Mouse (Mus musculus): ENCODE data around the gene Hhipl1. TPM values are rescaled to one million over a fixed set of nuclear protein-coding genes. Genes with fewer than 3 reads are reported as not detected.

The Hhipl1 gene
- polyA plus RNA-seq, 1 experiment: 0.54 TPM

- no peak overlapping the region for H3K27ac ChIP-seq (ENCODE audit: control insufficient read depth, insufficient read depth, low read length)
- DNase-seq: no peak
- 65% methylated on average over 12 of the region's 12 CpGs for WGBS
- TF ChIP-seq POLR2A (IDR thresholded peaks at IDR 0.05; ENCODE audit: control insufficient read depth, extremely low read depth, insufficient read depth, low read length, poor library complexity) (no peak), CTCF (IDR thresholded peaks at IDR 0.05; ENCODE audit: borderline replicate concordance, control insufficient read depth, extremely low read depth, insufficient read depth, low read length, poor library complexity) (no peak)
- peaks cover 30% of the 10 kb centered on the region for H3K4me1 ChIP-seq (replicated peaks; ENCODE audit: control insufficient read depth, insufficient read depth, low read length)
- no peaks in the 10 kb centered on the region for H3K27me3 ChIP-seq (ENCODE audit: control insufficient read depth, insufficient read depth, low read length)
- no peaks in the 10 kb centered on the region for H3K36me3 ChIP-seq (ENCODE audit: control insufficient read depth, insufficient read depth, low read length)
- no peak overlapping the region for H3K4me3 ChIP-seq (ENCODE audit: control insufficient read depth, insufficient read depth, low read length)
These were observed 28.7 kb upstream of the Hhipl1 start for GRCm38 (mm10) chr12:108277341-108277841.

- WGBS: 86% methylated on average over 15 of the region's 15 CpGs
- H3K36me3 ChIP-seq (ENCODE audit: control insufficient read depth, insufficient read depth, low read length): no peaks in the 10 kb centered on the region
- H3K4me1 ChIP-seq (replicated peaks; ENCODE audit: control insufficient read depth, insufficient read depth, low read length): peaks cover 21% of the 10 kb centered on the region
- DNase-seq: no peak
- no peaks in the 10 kb centered on the region for H3K27me3 ChIP-seq (ENCODE audit: control insufficient read depth, insufficient read depth, low read length)
- H3K4me3 ChIP-seq (ENCODE audit: control insufficient read depth, insufficient read depth, low read length): no peak overlapping the region
- no peak for TF ChIP-seq POLR2A (IDR thresholded peaks at IDR 0.05; ENCODE audit: control insufficient read depth, extremely low read depth, insufficient read depth, low read length, poor library complexity)
- TF ChIP-seq CTCF (IDR thresholded peaks at IDR 0.05; ENCODE audit: borderline replicate concordance, control insufficient read depth, extremely low read depth, insufficient read depth, low read length, poor library complexity): no peak
- H3K27ac ChIP-seq (ENCODE audit: control insufficient read depth, insufficient read depth, low read length): no peak overlapping the region
These were observed 27.7 kb upstream of the Hhipl1 start for GRCm38 (mm10) chr12:108278221-108278918.

GRCm38 (mm10) chr12:108284455-108285224, 21.4 kb upstream of the Hhipl1 start:
- TF ChIP-seq CTCF (IDR thresholded peaks at IDR 0.05; ENCODE audit: borderline replicate concordance, control insufficient read depth, extremely low read depth, insufficient read depth, low read length, poor library complexity): no peak
- TF ChIP-seq POLR2A (IDR thresholded peaks at IDR 0.05; ENCODE audit: control insufficient read depth, extremely low read depth, insufficient read depth, low read length, poor library complexity): no peak
- WGBS: 81% methylated on average over 14 of the region's 14 CpGs

GRCm38 (mm10) chr12:108285225-108286011, 20.7 kb upstream of the Hhipl1 start:
- no peaks in the 10 kb centered on the region for H3K36me3 ChIP-seq (ENCODE audit: control insufficient read depth, insufficient read depth, low read length)
- H3K27me3 ChIP-seq (ENCODE audit: control insufficient read depth, insufficient read depth, low read length): no peaks in the 10 kb centered on the region
- H3K27ac ChIP-seq (ENCODE audit: control insufficient read depth, insufficient read depth, low read length): no peak overlapping the region
- no peak for TF ChIP-seq CTCF (IDR thresholded peaks at IDR 0.05; ENCODE audit: borderline replicate concordance, control insufficient read depth, extremely low read depth, insufficient read depth, low read length, poor library complexity)
- no peak for TF ChIP-seq POLR2A (IDR thresholded peaks at IDR 0.05; ENCODE audit: control insufficient read depth, extremely low read depth, insufficient read depth, low read length, poor library complexity)
- H3K4me1 ChIP-seq (replicated peaks; ENCODE audit: control insufficient read depth, insufficient read depth, low read length): no peaks in the 10 kb centered on the region; the same call in 1 of the 2 replicates
- 80% methylated on average over 11 of the region's 11 CpGs for WGBS
- DNase-seq: no peak
- H3K4me3 ChIP-seq (ENCODE audit: control insufficient read depth, insufficient read depth, low read length): no peak overlapping the region

More at GRCm38 (mm10) chr12:108284455-108285224, 21.4 kb upstream of the Hhipl1 start:
- H3K36me3 ChIP-seq (ENCODE audit: control insufficient read depth, insufficient read depth, low read length): no peaks in the 10 kb centered on the region
- DNase-seq: no peak
- H3K4me1 ChIP-seq (replicated peaks; ENCODE audit: control insufficient read depth, insufficient read depth, low read length): no peaks in the 10 kb centered on the region; the same call in 1 of the 2 replicates
- no peak overlapping the region for H3K4me3 ChIP-seq (ENCODE audit: control insufficient read depth, insufficient read depth, low read length)
- no peak overlapping the region for H3K27ac ChIP-seq (ENCODE audit: control insufficient read depth, insufficient read depth, low read length)
- no peaks in the 10 kb centered on the region for H3K27me3 ChIP-seq (ENCODE audit: control insufficient read depth, insufficient read depth, low read length)

- no peaks in the 10 kb centered on the region for H3K27me3 ChIP-seq (ENCODE audit: control insufficient read depth, insufficient read depth, low read length)
- no peak overlapping the region for H3K4me3 ChIP-seq (ENCODE audit: control insufficient read depth, insufficient read depth, low read length)
- DNase-seq: no peak
- H3K36me3 ChIP-seq (ENCODE audit: control insufficient read depth, insufficient read depth, low read length): no peaks in the 10 kb centered on the region
- TF ChIP-seq CTCF (IDR thresholded peaks at IDR 0.05; ENCODE audit: borderline replicate concordance, control insufficient read depth, extremely low read depth, insufficient read depth, low read length, poor library complexity) (no peak), POLR2A (IDR thresholded peaks at IDR 0.05; ENCODE audit: control insufficient read depth, extremely low read depth, insufficient read depth, low read length, poor library complexity) (no peak)
- no peaks in the 10 kb centered on the region; the same call in 1 of the 2 replicates for H3K4me1 ChIP-seq (replicated peaks; ENCODE audit: control insufficient read depth, insufficient read depth, low read length)
- WGBS: 90% methylated on average over 4 of the region's 4 CpGs
- H3K27ac ChIP-seq (ENCODE audit: control insufficient read depth, insufficient read depth, low read length): no peak overlapping the region
These were observed 19.7 kb upstream of the Hhipl1 start for GRCm38 (mm10) chr12:108286381-108286780.

- no peak overlapping the region for H3K4me3 ChIP-seq (ENCODE audit: control insufficient read depth, insufficient read depth, low read length)
- no peaks in the 10 kb centered on the region for H3K27me3 ChIP-seq (ENCODE audit: control insufficient read depth, insufficient read depth, low read length)
- no peaks in the 10 kb centered on the region for H3K36me3 ChIP-seq (ENCODE audit: control insufficient read depth, insufficient read depth, low read length)
- DNase-seq: no peak
- peaks cover 2% of the 10 kb centered on the region; the same call in 1 of the 2 replicates for H3K4me1 ChIP-seq (replicated peaks; ENCODE audit: control insufficient read depth, insufficient read depth, low read length)
- no peak for TF ChIP-seq CTCF (IDR thresholded peaks at IDR 0.05; ENCODE audit: borderline replicate concordance, control insufficient read depth, extremely low read depth, insufficient read depth, low read length, poor library complexity)
- no peak for TF ChIP-seq POLR2A (IDR thresholded peaks at IDR 0.05; ENCODE audit: control insufficient read depth, extremely low read depth, insufficient read depth, low read length, poor library complexity)
- H3K27ac ChIP-seq (ENCODE audit: control insufficient read depth, insufficient read depth, low read length): no peak overlapping the region
- WGBS: 95% methylated on average over 8 of the region's 8 CpGs
These were observed 19.1 kb upstream of the Hhipl1 start for GRCm38 (mm10) chr12:108287011-108287410.

Measured in thymus, adult 2 months (tissue).